Mouse (Mus musculus): ENCODE results near the gene Rnf123. TPM values are rescaled to one million over a fixed set of nuclear protein-coding genes. Genes with fewer than 3 reads are reported as not detected.
A peak's percentile ranks its signal among the peaks of the same experiment; 100 is the strongest.

Rnf123 gene
- polyA plus RNA-seq, 1 experiment: 33.4 TPM

GRCm38 (mm10) chr9:108003531-108003890 is 79.6 kb downstream of the Rnf123 start:
- Histone ChIP-seq H3K27me3 (ENCODE audit: control insufficient read depth, insufficient read depth, insufficient read length) (peaks cover 13% of the 10 kb centered on the region), H3K79me2 (ENCODE audit: control insufficient read depth, insufficient read depth) (peaks cover 55% of the 10 kb centered on the region), H3K4me3 (peak overlapping the region; percentile 45), H3K4me2 (ENCODE audit: low read depth) (peak overlapping the region; percentile 94), H3ac (ENCODE audit: control insufficient read depth, insufficient read length) (peak overlapping the region; percentile 62), H3K36me3 (ENCODE audit: control insufficient read depth, insufficient read depth) (no peaks in the 10 kb centered on the region)
- no peak for TF ChIP-seq SRF (IDR thresholded peaks at IDR 0.05; ENCODE audit: control insufficient read depth, insufficient read length, low read depth)
- TF ChIP-seq MAX (IDR thresholded peaks at IDR 0.05; ENCODE audit: low read depth): no peak
- TF ChIP-seq POLR2AphosphoS2 (IDR thresholded peaks at IDR 0.05; ENCODE audit: insufficient read length, low read depth): no peak
- no peak for TF ChIP-seq MYOD1 (IDR thresholded peaks at IDR 0.05; ENCODE audit: control insufficient read depth in 1 of 3, insufficient read length in 2 of 3, low read depth in 2 of 3)
- TF ChIP-seq POLR2A (IDR thresholded peaks at IDR 0.05; ENCODE audit: insufficient read length, low read depth): no peak
- TF ChIP-seq TCF12 (IDR thresholded peaks at IDR 0.05; ENCODE audit: insufficient read depth, poor library complexity, severe bottlenecking): no peak
- TF ChIP-seq REST (IDR thresholded peaks at IDR 0.05; ENCODE audit: insufficient read depth, insufficient read length): no peak
- no peak for TF ChIP-seq USF1 (IDR thresholded peaks at IDR 0.05; ENCODE audit: low read depth)
- TF ChIP-seq E2F4 (IDR thresholded peaks at IDR 0.05; ENCODE audit: insufficient read depth): no peak
- TF ChIP-seq CEBPB (IDR thresholded peaks at IDR 0.05; ENCODE audit: insufficient read depth, poor library complexity, severe bottlenecking): no peak
- TF ChIP-seq MYOG (IDR thresholded peaks at IDR 0.05; ENCODE audit: control insufficient read depth in 1 of 3, insufficient read depth in 1 of 3, insufficient read length in 2 of 3, low read depth in 2 of 3): no peak
- TF ChIP-seq TCF3 (IDR thresholded peaks at IDR 0.05; ENCODE audit: insufficient read length, low read depth): no peak

DNA sequence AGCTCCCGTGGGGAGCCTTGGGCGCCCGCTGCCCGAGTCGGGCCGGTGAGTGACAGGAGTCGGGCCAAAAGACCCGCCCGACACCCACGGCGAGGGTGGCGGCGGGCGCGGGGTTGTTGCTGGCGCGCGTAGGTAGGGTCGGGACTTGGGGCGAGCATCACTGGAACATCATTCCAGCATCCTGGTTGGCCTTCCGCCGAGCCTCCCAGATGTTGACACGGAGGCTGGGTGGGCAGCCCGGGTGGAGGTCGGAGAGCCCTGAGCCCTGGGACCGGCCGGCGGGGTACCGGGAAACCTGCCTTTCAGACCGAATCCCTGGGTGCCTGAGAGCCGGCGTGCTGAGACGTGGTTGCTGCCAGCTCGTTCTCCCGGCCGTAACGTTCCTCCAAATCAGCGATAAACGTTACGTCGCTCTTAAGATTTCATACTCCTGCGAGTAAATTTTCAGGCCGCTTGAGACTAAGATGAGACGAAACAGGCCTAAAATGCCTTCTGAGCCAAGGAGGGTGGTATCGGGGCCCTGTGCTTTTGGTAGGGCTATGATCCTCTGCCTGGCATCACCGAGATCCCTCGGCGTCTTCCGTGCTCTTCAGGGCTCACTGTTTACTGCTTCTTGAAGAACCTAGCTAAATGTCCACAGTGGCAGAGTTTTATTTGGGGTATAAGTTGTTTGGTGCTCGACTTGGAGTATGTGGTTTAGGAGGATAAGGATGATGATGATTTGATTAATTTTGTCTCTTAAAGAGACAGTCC is 80.2 kb downstream of the Rnf123 start:
- H3K27me3 ChIP-seq (ENCODE audit: control insufficient read depth, insufficient read depth, insufficient read length): peaks cover 18% of the 10 kb centered on the region

GRCm38 (mm10) chr9:108001922-108002770 is 81.0 kb downstream of the Rnf123 start, which contains the start of gene Ip6k1:
Ip6k1 (plus strand) TSS chr9:108002501.
- Histone ChIP-seq H3K27me3 (ENCODE audit: control insufficient read depth, insufficient read depth, insufficient read length) (peaks cover 25% of the 10 kb centered on the region), H3K4me2 (ENCODE audit: low read depth) (peak within 1 kb of the TSS; percentile 94), H3ac (ENCODE audit: control insufficient read depth, insufficient read length) (peak within 1 kb of the TSS; percentile 62), H3K4me3 (peak within 1 kb of the TSS; percentile 45), H3K36me3 (ENCODE audit: control insufficient read depth, insufficient read depth) (no peaks in the 10 kb centered on the region), H3K79me2 (ENCODE audit: control insufficient read depth, insufficient read depth) (peaks cover 41% of the 10 kb centered on the region)
- TF ChIP-seq POLR2AphosphoS2 (IDR thresholded peaks at IDR 0.05; ENCODE audit: insufficient read length, low read depth) (peak; percentile 82), MAX (IDR thresholded peaks at IDR 0.05; ENCODE audit: low read depth) (no peak), MYOG (IDR thresholded peaks at IDR 0.05; ENCODE audit: control insufficient read depth in 1 of 3, insufficient read depth in 1 of 3, insufficient read length in 2 of 3, low read depth in 2 of 3) (no peak), USF1 (IDR thresholded peaks at IDR 0.05; ENCODE audit: low read depth) (peak; percentile 100), MYOD1 (IDR thresholded peaks at IDR 0.05; ENCODE audit: control insufficient read depth in 1 of 3, insufficient read length in 2 of 3, low read depth in 2 of 3) (no peak), REST (IDR thresholded peaks at IDR 0.05; ENCODE audit: insufficient read depth, insufficient read length) (no peak), POLR2A (IDR thresholded peaks at IDR 0.05; ENCODE audit: insufficient read length, low read depth) (peak; percentile 87), SRF (IDR thresholded peaks at IDR 0.05; ENCODE audit: control insufficient read depth, insufficient read length, low read depth) (peak; percentile 19), E2F4 (IDR thresholded peaks at IDR 0.05; ENCODE audit: insufficient read depth) (no peak), TCF12 (IDR thresholded peaks at IDR 0.05; ENCODE audit: insufficient read depth, poor library complexity, severe bottlenecking) (no peak)

More for the DNA sequence above, 80.2 kb downstream of the Rnf123 start:
- peak overlapping the region; percentile 62 for H3ac ChIP-seq (ENCODE audit: control insufficient read depth, insufficient read length)
- peak overlapping the region; percentile 94 for H3K4me2 ChIP-seq (ENCODE audit: low read depth)
- H3K36me3 ChIP-seq (ENCODE audit: control insufficient read depth, insufficient read depth): no peaks in the 10 kb centered on the region
- H3K79me2 ChIP-seq (ENCODE audit: control insufficient read depth, insufficient read depth): peaks cover 49% of the 10 kb centered on the region
- TF ChIP-seq TCF12 (IDR thresholded peaks at IDR 0.05; ENCODE audit: insufficient read depth, poor library complexity, severe bottlenecking) (no peak), POLR2AphosphoS2 (IDR thresholded peaks at IDR 0.05; ENCODE audit: insufficient read length, low read depth) (no peak), REST (IDR thresholded peaks at IDR 0.05; ENCODE audit: insufficient read depth, insufficient read length) (no peak), TCF3 (IDR thresholded peaks at IDR 0.05; ENCODE audit: insufficient read length, low read depth) (no peak), CEBPB (IDR thresholded peaks at IDR 0.05; ENCODE audit: insufficient read depth, poor library complexity, severe bottlenecking) (no peak)
- H3K4me3 ChIP-seq: peak overlapping the region; percentile 45

Other genes starting within 250 kb of the Rnf123 start
- gene Rbm6, start 210.1 kb downstream of the Rnf123 start, polyA plus RNA-seq (2012; fragmentation: generic; extraction: Trizol): 10.2 TPM
- gene Mon1a, start 195.2 kb downstream of the Rnf123 start, polyA plus RNA-seq (2012; fragmentation: generic; extraction: Trizol): 8.4 TPM
- gene Mst1r, start 176.5 kb downstream of the Rnf123 start, polyA plus RNA-seq (2012; fragmentation: generic; extraction: Trizol): 0.04 TPM
- gene Actl11, start 154.9 kb downstream of the Rnf123 start, polyA plus RNA-seq (2012; fragmentation: generic; extraction: Trizol): not detected
- 0.06 TPM for gene Camkv, start 147.7 kb downstream of the Rnf123 start, polyA plus RNA-seq (2012; fragmentation: generic; extraction: Trizol)
- 4.7 TPM for gene Traip, start 133.2 kb downstream of the Rnf123 start, polyA plus RNA-seq (2012; fragmentation: generic; extraction: Trizol)
- gene Uba7, start 107.8 kb downstream of the Rnf123 start, polyA plus RNA-seq (2012; fragmentation: generic; extraction: Trizol): 1.2 TPM
- not detected for gene Gm20661, start 100.3 kb downstream of the Rnf123 start, polyA plus RNA-seq (2012; fragmentation: generic; extraction: Trizol)
- 1.1 TPM for gene Inka1, start 97.5 kb downstream of the Rnf123 start, polyA plus RNA-seq (2012; fragmentation: generic; extraction: Trizol)
- gene Cdhr4, start 90.8 kb downstream of the Rnf123 start, polyA plus RNA-seq (2012; fragmentation: generic; extraction: Trizol): not detected
- 0.82 TPM for gene Gm20662, start 87.0 kb downstream of the Rnf123 start, polyA plus RNA-seq (2012; fragmentation: generic; extraction: Trizol)
- 34.4 TPM for gene Ip6k1, start 80.8 kb downstream of the Rnf123 start, polyA plus RNA-seq (2012; fragmentation: generic; extraction: Trizol)
- gene Gmppb, start 34.1 kb downstream of the Rnf123 start, polyA plus RNA-seq (2012; fragmentation: generic; extraction: Trizol): 32.0 TPM
- gene Amigo3, start 30.2 kb downstream of the Rnf123 start, polyA plus RNA-seq (2012; fragmentation: generic; extraction: Trizol): 1.8 TPM
- 0.65 TPM for gene Mst1, start 2.9 kb downstream of the Rnf123 start, polyA plus RNA-seq (2012; fragmentation: generic; extraction: Trizol)
- 59.0 TPM for gene Apeh, start 11.3 kb upstream of the Rnf123 start, polyA plus RNA-seq (2012; fragmentation: generic; extraction: Trizol)
- gene Bsn, start 107.0 kb upstream of the Rnf123 start, polyA plus RNA-seq (2012; fragmentation: generic; extraction: Trizol): 0.56 TPM
- 195 TPM for gene Dag1, start 180.6 kb upstream of the Rnf123 start, polyA plus RNA-seq (2012; fragmentation: generic; extraction: Trizol)
- gene Nicn1, start 207.1 kb upstream of the Rnf123 start, polyA plus RNA-seq (2012; fragmentation: generic; extraction: Trizol): 37.9 TPM
- 2.1 TPM for gene Amt, start 213.5 kb upstream of the Rnf123 start, polyA plus RNA-seq (2012; fragmentation: generic; extraction: Trizol)
- gene Rhoa, start 222.8 kb upstream of the Rnf123 start, polyA plus RNA-seq (2012; fragmentation: generic; extraction: Trizol): 306 TPM
- gene Tcta, start 222.8 kb upstream of the Rnf123 start, polyA plus RNA-seq (2012; fragmentation: generic; extraction: Trizol): 29.8 TPM

Measured in myocyte (in vitro differentiated cells).